Mouse (Mus musculus) cortical plate, adult 2 months (tissue): ENCODE data around the gene Gps2.

Experiments
- CTCF ChIP-seq: fragments of 200-500 bp; IDR thresholded peaks from 2 replicates; pipeline ENCODE4 v1.5.1; 2011; ENCODE audit warnings: mild to moderate bottlenecking, control low read depth, low read length; ENCODE audit not compliant: insufficient read depth; ENCODE audit errors: extremely low read depth
- POLR2A ChIP-seq: fragments of 200-500 bp; IDR thresholded peaks from 2 replicates; pipeline ENCODE4 v1.6.1; 2011; ENCODE audit warnings: mild to moderate bottlenecking, low read length, control low read depth; ENCODE audit not compliant: insufficient read depth; ENCODE audit errors: extremely low read depth

GRCm38 (mm10) chr11:69901993-69902392 is 11.7 kb upstream of the Gps2 start:
- TF ChIP-seq POLR2A, result no peak
- no peak for TF ChIP-seq CTCF
